Mouse (Mus musculus): ENCODE data around the gene Mug1.
"Not testable (repeated sequence)": the region's sequence is repeated elsewhere in the genome, so short reads cannot be mapped to it uniquely, and the experiment has no call there.

The Mug1 gene

GRCm38 (mm10) chr6:121838271-121838670 is at the start of gene Mug1:
Mug1 (plus strand) TSS chr6:121838541.
- not testable (repeated sequence) for DNase-seq (ENCODE audit: low spot score)

- no peak for DNase-seq (ENCODE audit: low spot score)
Measured at GRCm38 (mm10) chr6:121828034-121828433, 10.3 kb upstream of the Mug1 start.

GRCm38 (mm10) chr6:121836361-121836760 is 2.0 kb upstream of the Mug1 start:
- DNase-seq (ENCODE audit: low spot score) = no peak

- DNase-seq (ENCODE audit: low spot score) = no peak
Measured at GRCm38 (mm10) chr6:121848378-121848777, 10.0 kb downstream of the Mug1 start.

All from ovary, adult 18-20 months (tissue).